Comparison of ENCODE assay signal across 8 mouse cellular contexts in genomic region chr5:35713649-35714354, GRCm38 (mm10). TPM values are rescaled to one million over a fixed set of nuclear protein-coding genes. Genes with fewer than 3 reads are reported as not detected.
DNase-seq lines count a peak whose midpoint lies in the region; ATAC-seq and TF ChIP-seq lines count a peak whose summit lies in the region.

No protein-coding gene starts in this region.

- no peaks in the 10 kb centered on the region for H3K27me3 ChIP-seq in testis, adult 2 months (ENCODE audit: control insufficient read depth, insufficient read depth, low read length)
- no peaks in the 10 kb centered on the region for H3K27me3 ChIP-seq in intestine, postnatal 0 days (replicated peaks; ENCODE audit: control insufficient read depth, insufficient read depth, low read length)
- no peaks in the 10 kb centered on the region for H3K27me3 ChIP-seq in limb, embryonic 14.5 days (ENCODE audit: control insufficient read depth, insufficient read depth, low read length)
- H3K27me3 ChIP-seq in midbrain, embryonic 16.5 days (ENCODE audit: control insufficient read depth, insufficient read depth, low read depth, low read length): no peaks in the 10 kb centered on the region
- H3K27me3 ChIP-seq in stomach, embryonic 16.5 days (ENCODE audit: control insufficient read depth, insufficient read depth, low read length): no peaks in the 10 kb centered on the region

- H3K4me1 ChIP-seq in testis, adult 2 months (ENCODE audit: control insufficient read depth, insufficient read depth, low read length): peaks cover 10% of the 10 kb centered on the region
- H3K4me1 ChIP-seq in intestine, postnatal 0 days (replicated peaks; ENCODE audit: control insufficient read depth, insufficient read depth, low read length): peaks cover 6% of the 10 kb centered on the region
- no peaks in the 10 kb centered on the region for H3K4me1 ChIP-seq in limb, embryonic 14.5 days (ENCODE audit: control insufficient read depth, insufficient read depth, low read length)
- H3K4me1 ChIP-seq in midbrain, embryonic 16.5 days (ENCODE audit: control insufficient read depth, insufficient read depth, low read length): peaks cover 3% of the 10 kb centered on the region; the same call in 1 of the 2 replicates
- peaks cover 10% of the 10 kb centered on the region for H3K4me1 ChIP-seq in stomach, embryonic 16.5 days (ENCODE audit: control insufficient read depth, insufficient read depth, low read length)

- no peaks in the 10 kb centered on the region for H3K9me3 ChIP-seq in intestine, postnatal 0 days (ENCODE audit: control insufficient read depth)
- no peaks in the 10 kb centered on the region for H3K9me3 ChIP-seq in limb, embryonic 14.5 days (ENCODE audit: control insufficient read depth, low read length)
- no peaks in the 10 kb centered on the region for H3K9me3 ChIP-seq in midbrain, embryonic 16.5 days (replicated peaks; ENCODE audit: control insufficient read depth, low read length, poor library complexity, severe bottlenecking)
- no peaks in the 10 kb centered on the region for H3K9me3 ChIP-seq in stomach, embryonic 16.5 days (replicated peaks; ENCODE audit: control insufficient read depth, low read length)

- no peak for TF ChIP-seq POLR2A in testis, adult 2 months (IDR thresholded peaks at IDR 0.05; ENCODE audit: control insufficient read depth, low read depth, low read length)
- no peak for TF ChIP-seq POLR2A in limb, embryonic 14.5 days (IDR thresholded peaks at IDR 0.05; ENCODE audit: borderline replicate concordance, extremely low read depth, insufficient read depth, insufficient read length)

- no peak overlapping the region for H3K27ac ChIP-seq in testis, adult 2 months (ENCODE audit: control insufficient read depth, insufficient read depth, low read depth, low read length)
- H3K27ac ChIP-seq in intestine, postnatal 0 days (ENCODE audit: low read depth, low read length): no peak overlapping the region
- no peak overlapping the region for H3K27ac ChIP-seq in limb, embryonic 14.5 days (replicated peaks; ENCODE audit: low read depth, low read length)
- H3K27ac ChIP-seq in midbrain, embryonic 16.5 days (ENCODE audit: low read length): no peak overlapping the region
- no peak overlapping the region for H3K27ac ChIP-seq in stomach, embryonic 16.5 days (ENCODE audit: low read length)

- no peaks in the 10 kb centered on the region for H3K36me3 ChIP-seq in testis, adult 2 months (ENCODE audit: control insufficient read depth, insufficient read depth, low read length)
- peaks cover 28% of the 10 kb centered on the region; the same call in 1 of the 2 replicates for H3K36me3 ChIP-seq in intestine, postnatal 0 days (ENCODE audit: control insufficient read depth, insufficient read depth)
- H3K36me3 ChIP-seq in limb, embryonic 14.5 days (ENCODE audit: control insufficient read depth, insufficient read depth, low read length): no peaks in the 10 kb centered on the region
- H3K36me3 ChIP-seq in midbrain, embryonic 16.5 days (ENCODE audit: control insufficient read depth, insufficient read depth, low read length): no peaks in the 10 kb centered on the region
- no peaks in the 10 kb centered on the region for H3K36me3 ChIP-seq in stomach, embryonic 16.5 days (ENCODE audit: control insufficient read depth, insufficient read depth, low read length)

- peak; percentile 46 for ATAC-seq in intestine, postnatal 0 days
- ATAC-seq in limb, embryonic 14.5 days (ENCODE audit: low FRiP score, low read depth): peak; percentile 91
- peak; percentile 94 for ATAC-seq in midbrain, embryonic 16.5 days
- ATAC-seq in stomach, embryonic 16.5 days (ENCODE audit: insufficient read depth, low FRiP score): peak; percentile 79

- no peak overlapping the region for H3K4me3 ChIP-seq in testis, adult 2 months (ENCODE audit: control insufficient read depth, low read depth, low read length)
- no peak overlapping the region for H3K4me3 ChIP-seq in intestine, postnatal 0 days (ENCODE audit: low read depth, low read length)
- no peak overlapping the region for H3K4me3 ChIP-seq in limb, embryonic 14.5 days (replicated peaks; ENCODE audit: low read length)
- H3K4me3 ChIP-seq in midbrain, embryonic 16.5 days (ENCODE audit: low read depth, low read length): no peak overlapping the region
- no peak overlapping the region for H3K4me3 ChIP-seq in stomach, embryonic 16.5 days (replicated peaks; ENCODE audit: low read length)

- no peak for DNase-seq in testis, postnatal 14 days (ENCODE audit: low spot score)
- peak; percentile 64 to 76 for DNase-seq in cerebellum, postnatal 4 days (ENCODE audit: low spot score in 2 of 2)
- peak; percentile 77 for DNase-seq in gastrocnemius, postnatal 10 days
- peak; percentile 94 for DNase-seq in limb, embryonic 14.5 days (ENCODE audit: low spot score)

- no peak overlapping the region for H3K9ac ChIP-seq in intestine, postnatal 0 days (ENCODE audit: low read depth, low read length)
- H3K9ac ChIP-seq in limb, embryonic 14.5 days (ENCODE audit: low read depth, low read length, severe bottlenecking): no peak overlapping the region
- H3K9ac ChIP-seq in midbrain, embryonic 16.5 days (ENCODE audit: low read depth, low read length): 0 out of 2 replicates have a peak overlapping the region, but pooled peaks have one; percentile 21
- H3K9ac ChIP-seq in stomach, embryonic 16.5 days (ENCODE audit: low read length): 0 out of 2 replicates have a peak overlapping the region, but pooled peaks have one; percentile 24

- TF ChIP-seq CTCF in testis, adult 2 months (IDR thresholded peaks at IDR 0.05; ENCODE audit: control insufficient read depth, insufficient read depth, insufficient replicate concordance, low read depth, low read length): peak; percentile 72; the same call in 1 of the 2 replicates
- TF ChIP-seq CTCF in intestine, postnatal 0 days (IDR thresholded peaks at IDR 0.05; ENCODE audit: low read depth): peak; percentile 97

- no peak overlapping the region for H3K4me2 ChIP-seq in intestine, postnatal 0 days (replicated peaks; ENCODE audit: low read depth)
- no peak overlapping the region for H3K4me2 ChIP-seq in limb, embryonic 14.5 days (replicated peaks; ENCODE audit: low read depth, low read length, severe bottlenecking)
- no peak overlapping the region for H3K4me2 ChIP-seq in midbrain, embryonic 16.5 days (ENCODE audit: low read length)
- no peak overlapping the region for H3K4me2 ChIP-seq in stomach, embryonic 16.5 days (ENCODE audit: low read depth, low read length)

- 60% methylated on average over 13 of the region's 13 CpGs for WGBS in intestine, postnatal 0 days
- 47% methylated on average over 13 of the region's 13 CpGs for whole genome bisulfite sequencing in limb, embryonic 14.5 days
- WGBS in midbrain, embryonic 16.5 days: 49% methylated on average over 13 of the region's 13 CpGs
- WGBS in stomach, embryonic 16.5 days: 49% methylated on average over 13 of the region's 13 CpGs

RNA-seq across cellular contexts. Expression of gene Sh3tc1, which starts 26.0 kb away (rescaled TPM):
- 0.59 and 0.72 TPM in 2 replicates for polyA plus RNA-seq in testis, adult 2 months (2012; rRNA removed)
- 1 to 10 TPM; 3.7 to 5.2 TPM for total RNA-seq in gastrocnemius, postnatal 10 days (2021)
- polyA plus RNA-seq in intestine, postnatal 0 days (2015; fragmentation: Nextera tagmentation; extraction: Ambion mirVana): 18.3 and 18.7 TPM in 2 replicates
- polyA plus RNA-seq in limb, embryonic 14.5 days (2012; rRNA removed): 2.9 and 3.5 TPM in 2 replicates
- 4.6 and 5.2 TPM in 2 replicates for polyA plus RNA-seq in limb, embryonic 14.5 days (2014; fragmentation: Nextera tagmentation; extraction: Ambion mirVana)
- polyA plus RNA-seq in midbrain, embryonic 16.5 days (2015; fragmentation: Nextera tagmentation; extraction: Ambion mirVana): 1.8 and 3.2 TPM in 2 replicates
- polyA plus RNA-seq in stomach, embryonic 16.5 days (2015; fragmentation: Nextera tagmentation; extraction: Ambion mirVana): 6.2 and 9.1 TPM in 2 replicates

RNA-seq across cellular contexts. Expression of gene Htra3, which starts 34.2 kb away (rescaled TPM):
- polyA plus RNA-seq in testis, adult 2 months (2012; rRNA removed): 14.8 and 15.0 TPM in 2 replicates
- 10 to 100 TPM; 48.0 to 61.7 TPM for total RNA-seq in gastrocnemius, postnatal 10 days (2021)
- polyA plus RNA-seq in intestine, postnatal 0 days (2015; fragmentation: Nextera tagmentation; extraction: Ambion mirVana): 24.5 and 25.5 TPM in 2 replicates
- polyA plus RNA-seq in limb, embryonic 14.5 days (2012; rRNA removed): 48.8 and 73.1 TPM in 2 replicates
- 49.2 and 59.2 TPM in 2 replicates for polyA plus RNA-seq in limb, embryonic 14.5 days (2014; fragmentation: Nextera tagmentation; extraction: Ambion mirVana)
- polyA plus RNA-seq in midbrain, embryonic 16.5 days (2015; fragmentation: Nextera tagmentation; extraction: Ambion mirVana): 15.1 and 15.7 TPM in 2 replicates
- 67.7 and 77.5 TPM in 2 replicates for polyA plus RNA-seq in stomach, embryonic 16.5 days (2015; fragmentation: Nextera tagmentation; extraction: Ambion mirVana)

RNA-seq across cellular contexts. Expression of gene Ablim2, which starts 43.9 kb away (rescaled TPM):
- polyA plus RNA-seq in testis, adult 2 months (2012; rRNA removed): 1.2 and 1.7 TPM in 2 replicates
- total RNA-seq in gastrocnemius, postnatal 10 days (2021): 10 to 100 TPM; 51.3 to 68.7 TPM
- polyA plus RNA-seq in intestine, postnatal 0 days (2015; fragmentation: Nextera tagmentation; extraction: Ambion mirVana): 1.9 and 2.0 TPM in 2 replicates
- 3.8 and 4.7 TPM in 2 replicates for polyA plus RNA-seq in limb, embryonic 14.5 days (2012; rRNA removed)
- polyA plus RNA-seq in limb, embryonic 14.5 days (2014; fragmentation: Nextera tagmentation; extraction: Ambion mirVana): 1.8 and 1.9 TPM in 2 replicates
- 29.4 and 36.2 TPM in 2 replicates for polyA plus RNA-seq in midbrain, embryonic 16.5 days (2015; fragmentation: Nextera tagmentation; extraction: Ambion mirVana)
- polyA plus RNA-seq in stomach, embryonic 16.5 days (2015; fragmentation: Nextera tagmentation; extraction: Ambion mirVana): 3.5 and 4.3 TPM in 2 replicates

Comparison
In these comparisons a context has a peak if more than half of its experiments do, and no peak if none do; other contexts are left out.
1. H3K9ac ChIP-seq: peak in midbrain, embryonic 16.5 days (single experiment) and stomach, embryonic 16.5 days (single experiment); none in intestine, postnatal 0 days (single experiment) and limb, embryonic 14.5 days (single experiment).
2. Peak in every context shown above with its lines, with median percentiles within 50 percentile points of each other: ATAC-seq.